Mouse (Mus musculus) heart, embryonic 13.5 days (tissue): ENCODE measurements around the gene Fam168b. TPM values are rescaled to one million over a fixed set of nuclear protein-coding genes. Genes with fewer than 3 reads are reported as not detected.

Experiments
- ATAC-seq: fragments of 200-750 bp; cut with Nextera tagmentation; 2 replicates; pipeline ENCODE4 v1.8.0; 2017; ENCODE audit warnings: moderate TSS enrichment; ENCODE audit not compliant: insufficient number of reproducible peaks, low FRiP score, low TSS enrichment; ENCODE audit errors: extremely low read depth
- H3K27ac ChIP-seq: fragments of 300-500 bp; sonication (generic); replicated peaks from 2 replicates; pipeline ENCODE4 v1.5.1; 2015; ENCODE audit warnings: moderate library complexity, mild to moderate bottlenecking, inconsistent platforms
- H3K27me3 ChIP-seq: fragments of 300-500 bp; sonication (generic); replicated peaks from 2 replicates; pipeline ENCODE4 v1.6.1; 2015; ENCODE audit warnings: mild to moderate bottlenecking, inconsistent platforms
- H3K36me3 ChIP-seq: fragments of 300-500 bp; sonication (generic); 2 replicates; pipeline ENCODE4 v1.6.1; 2015; ENCODE audit warnings: mild to moderate bottlenecking, inconsistent platforms
- H3K4me1 ChIP-seq: fragments of 300-500 bp; sonication (generic); 2 replicates; pipeline ENCODE4 v1.6.1; 2015; ENCODE audit warnings: inconsistent platforms
- H3K4me2 ChIP-seq: fragments of 300-500 bp; sonication (generic); 2 replicates; pipeline ENCODE4 v1.6.1; 2015; ENCODE audit warnings: inconsistent platforms, mild to moderate bottlenecking, moderate library complexity
- H3K4me3 ChIP-seq: fragments of 300-500 bp; sonication (generic); 2 replicates; pipeline ENCODE4 v1.5.1; 2015; ENCODE audit warnings: moderate library complexity, mild to moderate bottlenecking, inconsistent platforms
- H3K9ac ChIP-seq: fragments of 300-500 bp; sonication (generic); 2 replicates; pipeline ENCODE4 v1.6.1; 2015; ENCODE audit warnings: inconsistent platforms, mild to moderate bottlenecking, moderate library complexity
- H3K9me3 ChIP-seq: fragments of 300-500 bp; sonication (generic); 2 replicates; pipeline ENCODE4 v1.6.1; 2016; ENCODE audit warnings: inconsistent platforms
- WGBS: fragments of 180-500 bp; shearing (Covaris S2); methylation state at CpG from one replicate; pipeline ENCODE4 v1.1.7; 2015; ENCODE audit warnings: mixed read lengths; 5-methylcytosine and 5-hydroxymethylcytosine counted together
- polyA plus RNA-seq: library from polyadenylated mRNA; unstranded; fragments of >200 nt; fragmentation: Nextera tagmentation; extraction: Ambion mirVana; gene quantifications from 2 replicates; pipeline ENCODE4 v1.2.1, GENCODE M21; 2015

Fam168b gene
- polyA plus RNA-seq, 1 experiment from 2014 or later, result 44.2 TPM

- 0 out of 2 replicates have a peak overlapping the region, but pooled peaks have one; percentile 29 for H3K27ac ChIP-seq
- peak overlapping the region; percentile 82 for H3K4me3 ChIP-seq
- H3K27me3 ChIP-seq, result no peaks in the 10 kb centered on the region
- peak overlapping the region; percentile 94 for H3K9ac ChIP-seq
- peak overlapping the region; percentile 80 for H3K4me2 ChIP-seq
- H3K36me3 ChIP-seq, result no peaks in the 10 kb centered on the region
- ATAC-seq, result no peak
- WGBS, result 49% methylated on average over 11 of the region's 11 CpGs
- no peaks in the 10 kb centered on the region for H3K9me3 ChIP-seq
- H3K4me1 ChIP-seq, result peaks cover 32% of the 10 kb centered on the region
Observed at GRCm38 (mm10) chr1:34850343-34851136, 7.7 kb upstream of the Fam168b start.

- Histone ChIP-seq H3K4me3 (peak within 1 kb of the TSS; percentile 82), H3K9ac (peak within 1 kb of the TSS; percentile 94), H3K36me3 (no peaks in the 10 kb centered on the region), H3K4me1 (peaks cover 32% of the 10 kb centered on the region), H3K4me2 (peak within 1 kb of the TSS; percentile 80), H3K9me3 (no peaks in the 10 kb centered on the region), H3K27me3 (no peaks in the 10 kb centered on the region), H3K27ac (peak within 1 kb of the TSS; percentile 29)
- ATAC-seq, result peak; percentile 74; the same call in 1 of the 2 replicates
- WGBS, result 3% methylated on average over 38 of the region's 40 CpGs
Observed at GRCm38 (mm10) chr1:34849745-34850342, 7.0 kb upstream of the Fam168b start, which contains the start of gene Plekhb2. Gene Plekhb2 (plus strand): TSS chr1:34849976.

- Histone ChIP-seq H3K4me3 (no peak overlapping the region), H3K27me3 (no peaks in the 10 kb centered on the region), H3K4me2 (no peak overlapping the region), H3K4me1 (peaks cover 26% of the 10 kb centered on the region), H3K27ac (no peak overlapping the region), H3K9me3 (no peaks in the 10 kb centered on the region), H3K9ac (no peak overlapping the region), H3K36me3 (no peaks in the 10 kb centered on the region)
- 84% methylated on average over 3 of the region's 3 CpGs for WGBS
- ATAC-seq, result no peak
Observed at GRCm38 (mm10) chr1:34847070-34847469, 4.2 kb upstream of the Fam168b start.

- H3K27me3 ChIP-seq, result no peaks in the 10 kb centered on the region
- peak; percentile 83 for ATAC-seq
- peaks cover 46% of the 10 kb centered on the region for H3K4me1 ChIP-seq
- peak overlapping the region; percentile 96 for H3K9ac ChIP-seq
- H3K27ac ChIP-seq, result peak overlapping the region; percentile 98
- 1% methylated on average over 49 of the region's 51 CpGs for WGBS
- H3K4me2 ChIP-seq, result peak overlapping the region; percentile 83
- H3K36me3 ChIP-seq, result no peaks in the 10 kb centered on the region
- H3K9me3 ChIP-seq, result no peaks in the 10 kb centered on the region
- peak overlapping the region; percentile 91 for H3K4me3 ChIP-seq
Observed at GRCm38 (mm10) chr1:34842389-34842861, 440 bp downstream of the Fam168b start.

GRCm38 (mm10) chr1:34841709-34842388 is 1.0 kb downstream of the Fam168b start:
- H3K9me3 ChIP-seq, result no peaks in the 10 kb centered on the region
- H3K4me1 ChIP-seq, result peaks cover 51% of the 10 kb centered on the region
- peak overlapping the region; percentile 98 for H3K27ac ChIP-seq
- H3K4me3 ChIP-seq, result peak overlapping the region; percentile 91
- peaks cover 3% of the 10 kb centered on the region; the same call in 1 of the 2 replicates for H3K36me3 ChIP-seq
- peak overlapping the region; percentile 83 for H3K4me2 ChIP-seq
- no peak for ATAC-seq
- H3K9ac ChIP-seq, result peak overlapping the region; percentile 96
- no peaks in the 10 kb centered on the region for H3K27me3 ChIP-seq
- under 1% methylated on average over 12 of the region's 12 CpGs for WGBS

GRCm38 (mm10) chr1:34839241-34839640 is 3.6 kb downstream of the Fam168b start:
- peaks cover 28% of the 10 kb centered on the region for H3K36me3 ChIP-seq
- no peak overlapping the region; the same call in 1 of the 2 replicates for H3K27ac ChIP-seq
- no peak for ATAC-seq
- peak overlapping the region; percentile 83 for H3K4me2 ChIP-seq
- H3K4me1 ChIP-seq, result peaks cover 71% of the 10 kb centered on the region
- H3K9ac ChIP-seq, result no peak overlapping the region
- H3K27me3 ChIP-seq, result no peaks in the 10 kb centered on the region
- WGBS, result 44% methylated on average over 12 of the region's 12 CpGs
- no peaks in the 10 kb centered on the region for H3K9me3 ChIP-seq
- H3K4me3 ChIP-seq, result peak overlapping the region; percentile 6; the same call in 1 of the 2 replicates

GRCm38 (mm10) chr1:34837951-34838689 is 4.7 kb downstream of the Fam168b start:
- H3K27me3 ChIP-seq, result no peaks in the 10 kb centered on the region
- 51% methylated on average over 6 of the region's 6 CpGs for WGBS
- no peak overlapping the region for H3K9ac ChIP-seq
- H3K36me3 ChIP-seq, result peaks cover 38% of the 10 kb centered on the region
- no peak for ATAC-seq
- H3K4me2 ChIP-seq, result peak overlapping the region; percentile 30
- peak overlapping the region; percentile 56 for H3K27ac ChIP-seq
- no peaks in the 10 kb centered on the region for H3K9me3 ChIP-seq
- H3K4me1 ChIP-seq, result peaks cover 72% of the 10 kb centered on the region
- H3K4me3 ChIP-seq, result 0 out of 2 replicates have a peak overlapping the region, but pooled peaks have one; percentile 11

- no peak overlapping the region for H3K27ac ChIP-seq
- H3K9me3 ChIP-seq, result no peaks in the 10 kb centered on the region
- peaks cover 57% of the 10 kb centered on the region for H3K36me3 ChIP-seq
- no peak for ATAC-seq
- peaks cover 85% of the 10 kb centered on the region for H3K4me1 ChIP-seq
- no peak overlapping the region for H3K4me3 ChIP-seq
- WGBS, result 79% methylated on average over 2 of the region's 2 CpGs
- H3K4me2 ChIP-seq, result no peak overlapping the region
- H3K27me3 ChIP-seq, result no peaks in the 10 kb centered on the region
- H3K9ac ChIP-seq, result no peak overlapping the region
Observed at GRCm38 (mm10) chr1:34834904-34835303, 8.0 kb downstream of the Fam168b start.

- Histone ChIP-seq H3K4me3 (no peak overlapping the region), H3K9ac (no peak overlapping the region), H3K4me1 (peaks cover 71% of the 10 kb centered on the region), H3K27me3 (no peaks in the 10 kb centered on the region), H3K4me2 (no peak overlapping the region), H3K9me3 (no peaks in the 10 kb centered on the region), H3K36me3 (peaks cover 77% of the 10 kb centered on the region), H3K27ac (0 out of 2 replicates have a peak overlapping the region, but pooled peaks have one; percentile 7)
- 61% methylated on average over 1 of the region's 1 CpGs for WGBS
- no peak for ATAC-seq
Observed at GRCm38 (mm10) chr1:34831381-34831780, 11.5 kb downstream of the Fam168b start.

- Histone ChIP-seq H3K27ac (0 out of 2 replicates have a peak overlapping the region, but pooled peaks have one; percentile 7), H3K4me1 (peaks cover 71% of the 10 kb centered on the region), H3K27me3 (no peaks in the 10 kb centered on the region), H3K9me3 (no peaks in the 10 kb centered on the region), H3K36me3 (peaks cover 77% of the 10 kb centered on the region), H3K4me2 (no peak overlapping the region), H3K4me3 (no peak overlapping the region), H3K9ac (no peak overlapping the region)
- WGBS, result 66% methylated on average over 2 of the region's 2 CpGs
- ATAC-seq, result no peak
Observed at GRCm38 (mm10) chr1:34830934-34831333, 11.9 kb downstream of the Fam168b start.
